Mouse (Mus musculus) testis, adult 2 months (tissue): ENCODE data around the gene Cd5. TPM values are rescaled to one million over a fixed set of nuclear protein-coding genes. Genes with fewer than 3 reads are reported as not detected.

ENCODE experiments used
- H3K27ac ChIP-seq: fragments of 200-500 bp; 2 replicates; pipeline ENCODE4 v1.5.1; 2012; ENCODE audit warnings: low read depth, low read length; ENCODE audit not compliant: control insufficient read depth, insufficient read depth
- H3K27me3 ChIP-seq: fragments of 200-500 bp; 2 replicates; pipeline ENCODE4 v1.6.1; 2012; ENCODE audit warnings: mild to moderate bottlenecking, low read length, moderate library complexity; ENCODE audit not compliant: control insufficient read depth, insufficient read depth
- H3K36me3 ChIP-seq: fragments of 200-500 bp; 2 replicates; pipeline ENCODE4 v1.6.1; 2012; ENCODE audit warnings: mild to moderate bottlenecking, low read length; ENCODE audit not compliant: control insufficient read depth, insufficient read depth
- H3K4me1 ChIP-seq: fragments of 200-500 bp; 2 replicates; pipeline ENCODE4 v1.6.1; 2012; ENCODE audit warnings: low read length; ENCODE audit not compliant: control insufficient read depth, insufficient read depth
- H3K4me3 ChIP-seq: fragments of 200-500 bp; 2 replicates; pipeline ENCODE4 v1.5.1; 2012; ENCODE audit warnings: low read depth, mild to moderate bottlenecking, low read length, moderate library complexity, mixed read lengths; ENCODE audit not compliant: control insufficient read depth
- CTCF ChIP-seq: fragments of 200-500 bp; IDR thresholded peaks from 2 replicates; pipeline ENCODE4 v1.5.1; 2012; ENCODE audit warnings: low read depth, mild to moderate bottlenecking, inconsistent platforms, low read length, moderate library complexity; ENCODE audit not compliant: control insufficient read depth, insufficient read depth, insufficient replicate concordance
- POLR2A ChIP-seq: fragments of 200-500 bp; IDR thresholded peaks from 2 replicates; pipeline ENCODE4 v1.6.1; 2012; ENCODE audit warnings: low read depth, mild to moderate bottlenecking, inconsistent platforms, low read length, moderate library complexity; ENCODE audit not compliant: control insufficient read depth
- polyA plus RNA-seq: library from polyadenylated mRNA; depleted of rRNA; stranded (reverse); fragments of >200 nt; gene quantifications from 2 replicates; pipeline ENCODE4 v1.2.3, GENCODE M21; 2012

The Cd5 gene
- polyA plus RNA-seq, 1 experiment, result 0.06 TPM

GRCm38 (mm10) chr19:10715476-10715875 lies 23.3 kb downstream of the Cd5 start:
- H3K27ac ChIP-seq, result no peak overlapping the region
- peaks cover 3% of the 10 kb centered on the region for H3K36me3 ChIP-seq
- no peaks in the 10 kb centered on the region for H3K4me1 ChIP-seq
- no peaks in the 10 kb centered on the region for H3K27me3 ChIP-seq
- TF ChIP-seq CTCF (no peak), POLR2A (no peak)
- no peak overlapping the region for H3K4me3 ChIP-seq

GRCm38 (mm10) chr19:10714682-10715475 lies 23.9 kb downstream of the Cd5 start:
- no peaks in the 10 kb centered on the region for H3K27me3 ChIP-seq
- no peak overlapping the region for H3K27ac ChIP-seq
- H3K36me3 ChIP-seq, result peaks cover 3% of the 10 kb centered on the region
- peak; percentile 66; the same call in 1 of the 2 replicates for TF ChIP-seq CTCF
- no peak for TF ChIP-seq POLR2A
- H3K4me1 ChIP-seq, result no peaks in the 10 kb centered on the region
- H3K4me3 ChIP-seq, result no peak overlapping the region

- Histone ChIP-seq H3K4me3 (no peak overlapping the region), H3K4me1 (0 out of 2 replicates have a peak, but pooled peaks cover 1% of the 10 kb centered on the region), H3K27me3 (no peaks in the 10 kb centered on the region), H3K36me3 (peaks cover 3% of the 10 kb centered on the region), H3K27ac (no peak overlapping the region)
- TF ChIP-seq POLR2A, result no peak
- TF ChIP-seq CTCF, result no peak
Observed at GRCm38 (mm10) chr19:10714168-10714567, 24.6 kb downstream of the Cd5 start.

- H3K4me1 ChIP-seq, result 0 out of 2 replicates have a peak, but pooled peaks cover 2% of the 10 kb centered on the region
- no peaks in the 10 kb centered on the region for H3K27me3 ChIP-seq
- H3K4me3 ChIP-seq, result no peak overlapping the region
- H3K36me3 ChIP-seq, result peaks cover 3% of the 10 kb centered on the region
- TF ChIP-seq CTCF (no peak), POLR2A (no peak)
- H3K27ac ChIP-seq, result no peak overlapping the region
Observed at GRCm38 (mm10) chr19:10713551-10713950, 25.3 kb downstream of the Cd5 start.

GRCm38 (mm10) chr19:10712646-10713045 lies 26.2 kb downstream of the Cd5 start:
- Histone ChIP-seq H3K4me3 (no peak overlapping the region), H3K4me1 (0 out of 2 replicates have a peak, but pooled peaks cover 2% of the 10 kb centered on the region), H3K36me3 (peaks cover 3% of the 10 kb centered on the region), H3K27ac (no peak overlapping the region), H3K27me3 (no peaks in the 10 kb centered on the region)
- TF ChIP-seq POLR2A (no peak), CTCF (no peak)

GRCm38 (mm10) chr19:10712194-10712593 lies 26.6 kb downstream of the Cd5 start:
- TF ChIP-seq POLR2A (no peak), CTCF (no peak)
- H3K27me3 ChIP-seq, result no peaks in the 10 kb centered on the region
- peaks cover 3% of the 10 kb centered on the region for H3K36me3 ChIP-seq
- no peak overlapping the region for H3K4me3 ChIP-seq
- no peak overlapping the region for H3K27ac ChIP-seq
- 0 out of 2 replicates have a peak, but pooled peaks cover 2% of the 10 kb centered on the region for H3K4me1 ChIP-seq

GRCm38 (mm10) chr19:10710751-10711150 lies 28.1 kb downstream of the Cd5 start:
- no peak overlapping the region for H3K27ac ChIP-seq
- H3K4me3 ChIP-seq, result no peak overlapping the region
- TF ChIP-seq CTCF (no peak), POLR2A (no peak)
- 0 out of 2 replicates have a peak, but pooled peaks cover 2% of the 10 kb centered on the region for H3K4me1 ChIP-seq
- H3K27me3 ChIP-seq, result no peaks in the 10 kb centered on the region
- H3K36me3 ChIP-seq, result peaks cover 5% of the 10 kb centered on the region
